Mouse (Mus musculus) forebrain, embryonic 16.5 days (tissue): Measurements from ENCODE around the gene Mfap1a. TPM values are rescaled to one million over a fixed set of nuclear protein-coding genes. Genes with fewer than 3 reads are reported as not detected.

ENCODE experiments used
- ATAC-seq: fragments of 200-750 bp; cut with Nextera tagmentation; 2 replicates; pipeline ENCODE4 v1.8.0; 2017; ENCODE audit warnings: mild to moderate bottlenecking, moderate library complexity
- H3K27ac ChIP-seq: fragments of 300-500 bp; sonication (generic); 2 replicates; pipeline ENCODE4 v1.5.1; 2014; ENCODE audit warnings: low read length, control low read depth
- H3K27me3 ChIP-seq: fragments of 300-500 bp; sonication (generic); replicated peaks from 2 replicates; pipeline ENCODE4 v1.6.1; 2014; ENCODE audit warnings: low read length; ENCODE audit not compliant: control insufficient read depth, insufficient read depth
- H3K36me3 ChIP-seq: fragments of 300-500 bp; sonication (generic); 2 replicates; pipeline ENCODE4 v1.6.1; 2014; ENCODE audit not compliant: control insufficient read depth, insufficient read depth
- H3K4me1 ChIP-seq: fragments of 300-500 bp; sonication (generic); replicated peaks from 2 replicates; pipeline ENCODE4 v1.6.1; 2014; ENCODE audit warnings: low read length; ENCODE audit not compliant: control insufficient read depth, insufficient read depth
- H3K4me2 ChIP-seq: fragments of 300-500 bp; sonication (generic); 2 replicates; pipeline ENCODE4 v1.6.1; 2014; ENCODE audit warnings: mild to moderate bottlenecking, low read length, control low read depth
- H3K4me3 ChIP-seq: fragments of 300-500 bp; sonication (generic); replicated peaks from 2 replicates; pipeline ENCODE4 v1.5.1; 2014; ENCODE audit warnings: mild to moderate bottlenecking, low read length, control low read depth
- H3K9ac ChIP-seq: fragments of 300-500 bp; sonication (generic); replicated peaks from 2 replicates; pipeline ENCODE4 v1.6.1; 2014; ENCODE audit warnings: low read depth, low read length, control low read depth
- H3K9me3 ChIP-seq: fragments of 300-500 bp; sonication (generic); 2 replicates; pipeline ENCODE4 v1.6.1; 2016; ENCODE audit warnings: low read length; ENCODE audit not compliant: control insufficient read depth
- WGBS: fragments of 180-500 bp; shearing (Covaris S2); extraction: QIAGEN DNeasy Blood & Tissue Kit; methylation state at CpG from one replicate; pipeline ENCODE4 v1.1.7; 2014; 5-methylcytosine and 5-hydroxymethylcytosine counted together
- polyA plus RNA-seq: library from polyadenylated mRNA; unstranded; fragments of >200 nt; fragmentation: Nextera tagmentation; extraction: Ambion mirVana; gene quantifications from 2 replicates; pipeline ENCODE4 v1.2.1, GENCODE M21; 2015

Gene Mfap1a
- polyA plus RNA-seq, 1 experiment from 2014 or later: 35.2 TPM

DNA sequence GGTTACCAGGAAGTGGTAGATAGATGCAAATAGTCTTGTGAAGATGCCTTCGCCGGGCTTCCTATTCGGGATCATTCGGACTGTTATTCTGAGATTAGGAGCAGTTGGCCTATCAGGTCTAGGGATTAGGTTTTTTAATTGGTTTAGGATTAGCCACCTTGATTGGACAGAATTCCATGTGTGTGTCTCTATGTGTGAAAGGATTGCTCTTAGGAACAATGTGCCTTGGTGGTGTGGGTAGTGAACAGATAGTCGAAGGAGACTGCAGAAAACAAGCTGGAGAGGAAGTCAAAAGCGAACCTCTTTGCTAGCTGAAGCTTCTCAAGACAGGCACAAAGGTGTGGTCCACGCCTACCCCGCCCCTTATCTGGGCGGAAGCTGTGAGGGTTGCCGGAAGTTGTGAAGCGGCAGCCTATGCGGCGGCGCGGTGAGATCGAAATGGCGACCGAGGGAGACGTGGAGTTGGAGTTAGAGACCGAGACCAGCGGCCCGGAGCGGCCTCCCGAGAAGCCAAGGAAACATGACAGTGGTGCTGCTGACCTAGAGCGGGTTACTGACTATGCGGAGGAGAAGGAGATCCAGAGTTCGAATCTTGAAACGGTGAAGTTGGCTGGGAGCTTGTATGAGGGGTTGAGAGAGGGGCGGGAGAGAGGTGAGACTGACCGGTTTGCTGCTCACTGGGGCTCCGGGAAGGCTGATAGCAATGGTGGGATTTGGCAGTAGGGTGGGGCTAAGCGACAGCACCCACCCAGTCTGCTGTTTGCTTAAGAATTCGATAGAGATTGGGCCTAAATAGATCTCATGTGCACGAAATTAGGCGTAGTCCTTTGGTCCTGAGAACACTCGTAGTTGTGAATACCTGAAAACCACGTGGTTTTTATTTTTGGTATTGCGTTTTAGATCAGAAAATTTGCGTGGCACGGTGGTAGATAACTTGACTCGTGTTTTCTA, 49.5 kb downstream of the Mfap1a start, which contains the start of gene Serinc4:
Gene Serinc4, minus strand, starts transcription at position 90 of the 951 bp plus-strand sequence.
- Histone ChIP-seq H3K27me3 (no peaks in the 10 kb centered on the region), H3K4me3 (peak within 1 kb of the TSS; percentile 71), H3K4me1 (peaks cover 11% of the 10 kb centered on the region), H3K9me3 (no peaks in the 10 kb centered on the region), H3K36me3 (peaks cover 8% of the 10 kb centered on the region; the same call in 1 of the 2 replicates), H3K9ac (peak within 1 kb of the TSS; percentile 68), H3K4me2 (peak within 1 kb of the TSS; percentile 72), H3K27ac (peak within 1 kb of the TSS; percentile 54)
- ATAC-seq: peak; percentile 96
- WGBS: 4% methylated on average over 41 of the region's 41 CpGs

DNA sequence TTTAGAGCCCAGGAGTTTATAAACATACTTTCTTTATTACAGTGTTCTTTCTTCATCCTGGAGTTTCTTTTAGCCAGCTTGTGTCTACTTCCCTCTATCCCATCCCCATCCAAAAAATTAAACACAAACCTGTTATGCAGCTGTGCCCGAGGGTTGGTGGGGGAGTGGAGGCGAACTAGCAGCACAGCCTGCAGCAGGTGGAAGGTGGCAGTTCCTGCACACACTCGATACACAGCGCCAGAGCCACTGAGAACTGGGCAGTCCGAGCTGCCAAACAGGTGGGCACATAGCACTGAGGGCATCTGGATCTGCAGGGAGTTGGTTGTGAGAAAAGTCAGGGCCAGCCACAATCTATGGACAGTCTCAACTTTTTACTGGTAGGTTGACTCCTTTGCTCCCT, 50.9 kb downstream of the Mfap1a start:
- no peaks in the 10 kb centered on the region for H3K27me3 ChIP-seq
- H3K4me3 ChIP-seq: no peak overlapping the region
- 0 out of 2 replicates have a peak, but pooled peaks cover 4% of the 10 kb centered on the region for H3K36me3 ChIP-seq
- H3K27ac ChIP-seq: no peak overlapping the region
- H3K4me1 ChIP-seq: peaks cover 21% of the 10 kb centered on the region
- ATAC-seq: no peak
- H3K9ac ChIP-seq: no peak overlapping the region
- H3K9me3 ChIP-seq: no peaks in the 10 kb centered on the region
- no peak overlapping the region for H3K4me2 ChIP-seq
- 78% methylated on average over 5 of the region's 5 CpGs for WGBS

DNA sequence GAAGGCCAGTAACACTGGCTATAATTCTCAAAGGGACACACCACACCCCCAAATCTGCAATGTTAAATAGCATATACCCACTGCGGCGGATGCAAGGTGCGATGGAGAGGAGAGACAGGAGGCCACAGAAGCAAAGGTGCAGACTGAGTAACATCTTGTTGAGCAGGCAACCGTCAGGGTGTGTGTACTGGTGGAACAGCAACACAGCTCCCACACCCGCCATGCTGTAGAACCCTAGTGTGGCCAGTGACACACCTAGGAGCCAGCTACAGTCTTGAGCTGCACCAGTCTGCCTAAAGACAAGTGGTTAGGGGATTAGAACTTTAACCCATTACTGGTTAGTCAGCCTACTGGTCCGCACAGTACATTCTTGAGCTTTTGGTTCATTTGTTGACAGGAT, 52.5 kb downstream of the Mfap1a start:
- H3K27ac ChIP-seq: no peak overlapping the region
- H3K27me3 ChIP-seq: no peaks in the 10 kb centered on the region
- H3K36me3 ChIP-seq: 0 out of 2 replicates have a peak, but pooled peaks cover 4% of the 10 kb centered on the region
- H3K9ac ChIP-seq: no peak overlapping the region
- WGBS: 91% methylated on average over 6 of the region's 6 CpGs
- H3K4me1 ChIP-seq: peaks cover 26% of the 10 kb centered on the region
- no peak overlapping the region for H3K4me3 ChIP-seq
- H3K4me2 ChIP-seq: no peak overlapping the region
- ATAC-seq: no peak
- no peaks in the 10 kb centered on the region for H3K9me3 ChIP-seq

DNA sequence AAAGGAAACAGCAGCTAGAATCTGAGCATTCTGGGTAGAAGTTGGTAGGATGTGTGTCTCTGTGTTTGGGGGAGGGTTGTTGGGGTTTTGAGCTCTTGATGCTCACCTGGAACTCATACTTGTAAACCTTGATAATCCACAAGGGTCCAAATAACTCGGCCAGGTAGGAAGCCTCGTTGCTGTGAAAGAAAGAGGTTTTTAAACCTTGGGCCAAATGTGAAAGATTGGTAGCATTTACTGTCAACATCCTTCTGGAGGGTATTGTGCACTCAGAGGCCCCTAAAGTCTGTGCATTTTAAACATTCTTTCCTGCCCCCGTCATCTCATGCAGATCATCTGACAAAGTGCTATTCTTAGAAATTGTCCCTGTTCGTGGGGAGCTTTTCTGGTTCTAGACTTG, 53.5 kb downstream of the Mfap1a start, which contains the start of gene Hypk:
Gene Hypk, plus strand, starts transcription at position 301 of the 400 bp plus-strand sequence.
- H3K27me3 ChIP-seq: no peaks in the 10 kb centered on the region
- no peak within 1 kb of the TSS for H3K4me2 ChIP-seq
- no peaks in the 10 kb centered on the region for H3K9me3 ChIP-seq
- WGBS: 75% methylated on average over 4 of the region's 4 CpGs
- no peak within 1 kb of the TSS for H3K27ac ChIP-seq
- H3K4me1 ChIP-seq: peaks cover 31% of the 10 kb centered on the region
- H3K9ac ChIP-seq: no peak within 1 kb of the TSS
- H3K36me3 ChIP-seq: no peaks in the 10 kb centered on the region
- H3K4me3 ChIP-seq: no peak within 1 kb of the TSS
- no peak for ATAC-seq

DNA sequence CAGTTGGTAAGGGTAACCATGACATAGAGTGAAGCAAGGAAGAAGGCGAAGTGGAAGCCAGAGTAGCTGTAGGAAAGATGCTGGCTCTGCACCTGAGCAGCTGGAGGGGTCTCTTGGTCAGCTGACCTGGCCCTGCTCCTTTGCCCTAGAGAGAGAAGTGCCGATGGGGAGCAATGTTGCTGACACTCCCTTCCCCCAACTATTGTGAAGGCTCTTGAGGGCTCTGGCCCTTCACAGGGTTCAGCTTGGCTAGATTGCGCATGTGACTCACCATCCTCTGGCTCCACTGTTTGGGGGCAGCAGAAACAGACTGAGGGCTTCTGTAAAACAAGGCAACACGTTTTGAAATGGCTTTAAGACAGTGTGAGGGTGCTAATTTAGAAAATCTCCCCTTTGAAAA, 54.1 kb downstream of the Mfap1a start:
- no peaks in the 10 kb centered on the region for H3K9me3 ChIP-seq
- H3K4me2 ChIP-seq: no peak overlapping the region
- H3K4me1 ChIP-seq: peaks cover 26% of the 10 kb centered on the region
- ATAC-seq: no peak
- H3K36me3 ChIP-seq: no peaks in the 10 kb centered on the region
- no peak overlapping the region for H3K27ac ChIP-seq
- WGBS: 83% methylated on average over 4 of the region's 4 CpGs
- H3K4me3 ChIP-seq: no peak overlapping the region
- no peaks in the 10 kb centered on the region for H3K27me3 ChIP-seq
- no peak overlapping the region for H3K9ac ChIP-seq

DNA sequence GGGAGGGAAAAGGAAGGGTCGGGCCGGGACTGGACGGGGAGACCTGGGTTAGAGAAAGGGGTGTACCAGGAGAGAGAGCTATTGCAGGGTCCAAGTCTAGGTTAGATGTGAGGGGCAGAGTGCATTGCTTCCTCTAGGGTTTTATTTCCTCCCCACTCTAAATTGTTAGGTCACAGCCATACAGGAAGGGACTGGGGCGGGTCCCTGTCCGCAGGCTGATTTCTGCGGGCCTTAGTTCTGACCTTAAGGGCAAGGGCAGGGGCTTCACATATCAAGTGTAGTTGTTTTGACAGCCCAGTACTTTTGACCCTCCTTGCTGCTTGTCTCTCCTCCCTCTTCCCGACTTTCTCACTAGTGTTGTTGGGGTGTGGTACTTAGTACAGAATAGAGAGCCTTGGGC, 56.4 kb downstream of the Mfap1a start:
- WGBS: 1% methylated on average over 7 of the region's 7 CpGs
- Histone ChIP-seq H3K9me3 (no peaks in the 10 kb centered on the region), H3K4me2 (peak overlapping the region; percentile 75), H3K27ac (peak overlapping the region; percentile 96), H3K4me3 (peak overlapping the region; percentile 91), H3K27me3 (no peaks in the 10 kb centered on the region), H3K4me1 (peaks cover 22% of the 10 kb centered on the region), H3K36me3 (no peaks in the 10 kb centered on the region), H3K9ac (peak overlapping the region; percentile 85)
- no peak for ATAC-seq

DNA sequence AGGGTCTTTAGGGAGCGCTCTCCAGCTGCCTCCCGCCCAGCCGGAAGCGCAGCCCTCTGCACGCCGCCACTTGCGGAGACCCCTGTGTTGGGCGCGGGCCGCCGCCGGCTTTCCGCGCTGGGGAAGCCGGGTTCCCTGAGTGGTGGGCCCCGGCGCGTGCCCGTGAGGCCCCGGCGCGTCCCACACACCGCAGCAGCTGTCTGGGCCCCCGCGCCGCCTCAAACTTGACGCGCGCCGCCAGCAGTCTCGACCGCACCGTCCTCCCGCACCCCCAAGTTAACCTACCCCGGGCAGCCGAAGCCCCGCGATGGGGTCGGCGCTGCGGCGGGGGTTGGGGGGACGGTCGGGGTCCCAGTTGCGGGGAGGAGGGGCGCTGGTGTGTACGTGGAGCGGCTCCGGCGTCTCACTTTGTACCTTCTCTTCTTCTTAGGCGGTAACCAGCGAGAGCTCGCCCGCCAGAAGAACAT, 56.9 kb downstream of the Mfap1a start:
- peaks cover 22% of the 10 kb centered on the region for H3K4me1 ChIP-seq
- peak overlapping the region; percentile 85 for H3K9ac ChIP-seq
- no peaks in the 10 kb centered on the region for H3K36me3 ChIP-seq
- H3K27ac ChIP-seq: peak overlapping the region; percentile 96
- no peaks in the 10 kb centered on the region for H3K9me3 ChIP-seq
- peak overlapping the region; percentile 75 for H3K4me2 ChIP-seq
- under 1% methylated on average over 53 of the region's 54 CpGs for whole genome bisulfite sequencing
- peak; percentile 74 for ATAC-seq
- H3K4me3 ChIP-seq: peak overlapping the region; percentile 91
- no peaks in the 10 kb centered on the region for H3K27me3 ChIP-seq

DNA sequence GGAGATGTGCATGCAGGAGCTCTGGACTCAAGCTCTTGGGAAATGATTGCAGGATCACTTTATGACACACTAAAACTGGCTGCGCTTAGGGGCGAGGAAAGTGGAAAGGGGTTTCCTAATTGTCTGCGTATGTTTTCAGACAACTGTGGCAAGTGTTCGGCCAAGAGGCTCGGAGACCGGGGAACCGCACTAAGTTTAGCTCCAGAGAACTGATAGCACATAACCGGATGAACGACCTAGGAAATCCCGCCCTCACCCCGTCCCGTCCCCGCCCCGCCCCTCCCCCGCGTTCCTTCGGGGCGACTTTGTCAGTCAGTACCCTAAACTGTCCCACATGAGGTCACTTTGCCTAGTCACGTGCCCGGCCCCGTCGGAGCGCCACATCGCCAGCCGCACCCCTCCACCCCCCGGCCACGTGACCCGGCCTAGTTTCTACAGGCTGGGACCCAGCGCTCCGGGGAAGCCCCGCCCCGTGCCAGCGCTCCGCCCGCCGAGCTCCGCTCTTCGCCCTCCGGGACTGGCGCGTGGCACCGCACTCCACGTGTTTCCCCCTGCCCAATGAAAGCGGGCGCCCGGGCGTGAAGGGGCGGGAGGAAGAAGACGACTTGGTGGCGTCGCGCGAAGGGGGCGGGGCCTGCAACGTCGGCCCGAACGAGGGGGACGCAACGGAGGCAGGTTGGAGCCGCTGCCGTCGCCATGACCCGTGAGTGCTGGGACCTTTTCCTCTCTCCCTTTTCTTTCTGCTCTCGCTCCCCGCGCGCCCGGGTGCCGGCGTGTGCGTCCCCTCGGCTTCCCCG, 57.5 kb downstream of the Mfap1a start, which contains the start of gene Serf2:
Gene Serf2, plus strand, starts transcription at position 457 of the 797 bp plus-strand sequence.
- H3K9me3 ChIP-seq: no peaks in the 10 kb centered on the region
- H3K9ac ChIP-seq: peak within 1 kb of the TSS; percentile 85
- peak; percentile 99 for ATAC-seq
- H3K27ac ChIP-seq: peak within 1 kb of the TSS; percentile 96
- no peaks in the 10 kb centered on the region for H3K27me3 ChIP-seq
- peak within 1 kb of the TSS; percentile 91 for H3K4me3 ChIP-seq
- peak within 1 kb of the TSS; percentile 75 for H3K4me2 ChIP-seq
- peaks cover 22% of the 10 kb centered on the region for H3K4me1 ChIP-seq
- H3K36me3 ChIP-seq: no peaks in the 10 kb centered on the region
- 1% methylated on average over 69 of the region's 74 CpGs for WGBS

DNA sequence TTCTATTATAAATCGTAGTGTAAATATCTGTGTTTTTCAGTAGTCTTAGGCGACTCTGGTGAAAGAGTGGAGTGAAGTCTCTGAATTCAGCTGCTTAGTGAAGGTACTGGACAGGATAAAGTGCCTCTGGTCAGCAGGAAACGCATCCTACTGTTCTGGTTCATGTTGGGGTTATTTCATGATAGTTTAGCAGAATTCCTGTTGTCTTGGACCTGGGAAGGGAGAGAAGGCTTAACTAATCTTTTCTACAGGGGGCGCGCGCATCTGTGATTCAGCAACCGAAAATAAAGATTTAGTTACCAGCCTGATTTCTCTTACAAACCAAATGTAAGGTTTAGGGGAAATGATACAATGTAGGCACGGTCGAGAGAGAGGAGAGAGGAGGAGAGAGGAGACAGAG, 58.3 kb downstream of the Mfap1a start:
- H3K9me3 ChIP-seq: no peaks in the 10 kb centered on the region
- H3K9ac ChIP-seq: no peak overlapping the region; the same call in 1 of the 2 replicates
- WGBS: 16% methylated on average over 9 of the region's 9 CpGs
- peak overlapping the region; percentile 91 for H3K4me3 ChIP-seq
- H3K4me1 ChIP-seq: peaks cover 23% of the 10 kb centered on the region
- H3K27ac ChIP-seq: no peak overlapping the region
- no peaks in the 10 kb centered on the region for H3K27me3 ChIP-seq
- no peaks in the 10 kb centered on the region for H3K36me3 ChIP-seq
- peak overlapping the region; percentile 75 for H3K4me2 ChIP-seq
- ATAC-seq: no peak
